Mouse (Mus musculus) E14TG2a.4 (cell line): ENCODE measurements at regions not wholly inside any gene's neighbourhood (a gene's known extent, or its start where the extent isn't known, plus 50 kb on each side); places are given as distances from the start of the nearest gene placed in this dataset.
"Not testable (repeated sequence)": the region's sequence is repeated elsewhere in the genome, so short reads cannot be mapped to it uniquely, and the experiment has no call there.

ENCODE experiments used
- H3K27me3 ChIP-seq: 2 replicates; pipeline ENCODE4 v1.6.1; 2014; ENCODE audit warnings: low read length, control low read depth; ENCODE audit not compliant: insufficient read depth
- H3K36me3 ChIP-seq: 2 replicates; pipeline ENCODE4 v1.6.1; 2014; ENCODE audit warnings: low read length, control low read depth; ENCODE audit not compliant: insufficient read depth
- H3K4me1 ChIP-seq: replicated peaks from 2 replicates; pipeline ENCODE4 v1.6.1; 2014; ENCODE audit warnings: low read depth, low read length, control low read depth
- H3K4me3 ChIP-seq: replicated peaks from 2 replicates; pipeline ENCODE4 v1.5.1; 2014; ENCODE audit warnings: mild to moderate bottlenecking, low read length
- H3K9me3 ChIP-seq: 2 replicates; pipeline ENCODE4 v1.6.1; 2014; ENCODE audit warnings: low read length, control low read depth
- CTCF ChIP-seq: conservative IDR thresholded peaks from 2 replicates; pipeline ENCODE4 v1.5.1; 2014; ENCODE audit warnings: low read length
- NANOG ChIP-seq: IDR thresholded peaks from 2 replicates; pipeline ENCODE4 v1.6.1; 2014; ENCODE audit warnings: borderline replicate concordance, low read length, mixed read lengths
- POU5F1 ChIP-seq: IDR thresholded peaks from 2 replicates; pipeline ENCODE4 v1.6.1; 2014; ENCODE audit warnings: low read length, borderline replicate concordance

DNA sequence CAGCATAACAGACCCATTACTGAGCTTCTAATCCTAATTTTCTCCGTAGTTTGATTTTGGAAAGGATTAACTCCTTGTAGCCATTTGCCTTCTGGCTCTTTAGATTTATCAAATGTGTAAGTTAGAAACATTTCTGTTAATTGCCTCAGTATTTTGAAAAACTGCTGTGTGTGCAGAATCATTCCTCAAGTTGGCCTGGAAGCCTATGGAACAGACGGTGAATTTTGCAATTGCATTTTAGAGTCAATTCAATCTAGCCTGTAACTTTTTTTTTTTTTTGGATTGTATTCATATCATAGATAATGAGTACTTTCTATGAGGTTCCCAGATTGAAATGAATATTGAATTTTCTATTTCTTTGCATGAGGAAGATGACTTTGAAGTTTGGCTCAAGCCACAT lies 146.3 kb downstream of the Wdr20rt start:
- Histone ChIP-seq H3K4me1 (peaks cover 4% of the 10 kb centered on the region; the same call in 1 of the 2 replicates), H3K36me3 (no peaks in the 10 kb centered on the region), H3K9me3 (peaks cover 24% of the 10 kb centered on the region), H3K27me3 (no peaks in the 10 kb centered on the region), H3K4me3 (no peak overlapping the region)
- TF ChIP-seq CTCF (no peak), POU5F1 (no peak), NANOG (no peak)

DNA sequence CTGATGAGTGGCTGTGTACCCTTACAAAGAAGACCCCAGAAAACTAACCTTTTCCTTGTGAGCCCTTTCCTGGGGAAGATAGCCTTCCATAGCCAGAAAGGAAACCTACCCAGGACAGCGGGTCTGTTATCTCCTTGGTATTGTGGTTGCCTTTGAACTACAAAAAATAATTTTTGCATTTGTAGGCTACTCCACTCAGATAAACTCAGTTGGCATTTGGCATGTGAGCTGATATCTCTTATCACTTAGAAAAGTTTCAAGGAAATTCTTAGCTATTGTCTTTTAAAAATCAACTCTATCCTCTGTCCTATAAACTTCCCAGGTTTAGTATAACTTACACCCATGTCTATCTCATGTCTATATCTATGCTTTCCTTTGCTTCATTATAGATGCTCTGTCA lies 154.0 kb downstream of the Wdr20rt start:
- Histone ChIP-seq H3K9me3 (peaks cover 13% of the 10 kb centered on the region), H3K4me3 (no peak overlapping the region), H3K36me3 (no peaks in the 10 kb centered on the region), H3K27me3 (no peaks in the 10 kb centered on the region), H3K4me1 (no peaks in the 10 kb centered on the region)
- no peak for TF ChIP-seq CTCF
- TF ChIP-seq POU5F1 = no peak
- TF ChIP-seq NANOG = no peak

DNA sequence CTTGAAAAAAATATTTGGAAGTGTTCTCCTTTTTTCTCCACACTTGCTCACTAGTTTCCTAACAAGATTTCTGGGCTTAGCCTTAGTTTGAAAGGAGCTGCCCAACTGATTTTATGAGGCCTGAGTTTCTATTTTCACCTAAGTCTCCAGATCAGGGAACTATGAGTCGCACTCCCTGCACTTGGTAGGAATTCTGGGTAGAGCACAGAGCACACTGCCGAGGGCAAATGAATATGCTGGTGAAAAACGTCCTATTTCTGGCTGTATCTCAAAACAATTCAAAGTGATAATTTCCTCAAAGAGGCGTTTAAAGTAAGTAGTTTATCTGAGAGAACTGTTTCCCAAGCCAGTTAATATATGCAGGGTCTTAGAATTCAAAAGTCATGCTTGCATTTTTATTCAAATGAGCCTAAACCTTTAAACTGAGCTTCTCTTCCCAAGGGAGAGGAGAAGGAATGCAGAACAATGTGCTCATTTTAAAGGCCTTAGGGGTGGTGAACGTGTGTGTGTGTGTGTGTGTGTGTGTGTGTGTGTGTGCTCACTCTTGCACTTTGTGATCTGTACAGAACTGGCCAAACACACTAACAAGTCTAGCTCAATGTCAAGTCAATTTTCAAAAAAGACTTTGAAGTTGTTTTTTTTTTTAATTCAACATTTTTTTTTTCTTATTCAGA lies 156.9 kb downstream of the Wdr20rt start:
- Histone ChIP-seq H3K36me3 (no peaks in the 10 kb centered on the region), H3K4me1 (no peaks in the 10 kb centered on the region), H3K27me3 (no peaks in the 10 kb centered on the region), H3K9me3 (peaks cover 36% of the 10 kb centered on the region), H3K4me3 (no peak overlapping the region)
- TF ChIP-seq NANOG (no peak), CTCF (no peak), POU5F1 (no peak)

DNA sequence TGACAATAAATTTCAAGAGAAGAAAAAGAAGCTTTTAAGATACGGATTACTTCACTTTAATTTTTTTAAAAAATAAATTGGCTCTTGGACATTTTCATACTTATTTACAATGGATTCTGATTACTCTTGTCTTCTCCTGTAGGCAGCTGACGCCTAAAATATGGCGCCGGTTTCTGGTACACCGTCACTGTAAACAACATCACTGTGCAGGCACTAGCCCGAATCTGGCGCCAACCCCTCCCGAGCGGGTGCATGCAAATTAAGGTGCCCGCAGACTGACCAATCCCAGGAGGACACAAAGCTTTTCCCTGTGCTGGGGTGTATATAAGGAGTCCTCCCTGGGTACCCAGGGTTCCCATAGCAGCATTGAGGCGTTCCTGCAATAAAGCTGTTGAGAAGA lies 157.5 kb downstream of the Wdr20rt start:
- not testable (repeated sequence) for H3K27me3 ChIP-seq, H3K4me3 ChIP-seq, H3K4me1 ChIP-seq, H3K36me3 ChIP-seq
- peaks cover 36% of the 10 kb centered on the region for H3K9me3 ChIP-seq

DNA sequence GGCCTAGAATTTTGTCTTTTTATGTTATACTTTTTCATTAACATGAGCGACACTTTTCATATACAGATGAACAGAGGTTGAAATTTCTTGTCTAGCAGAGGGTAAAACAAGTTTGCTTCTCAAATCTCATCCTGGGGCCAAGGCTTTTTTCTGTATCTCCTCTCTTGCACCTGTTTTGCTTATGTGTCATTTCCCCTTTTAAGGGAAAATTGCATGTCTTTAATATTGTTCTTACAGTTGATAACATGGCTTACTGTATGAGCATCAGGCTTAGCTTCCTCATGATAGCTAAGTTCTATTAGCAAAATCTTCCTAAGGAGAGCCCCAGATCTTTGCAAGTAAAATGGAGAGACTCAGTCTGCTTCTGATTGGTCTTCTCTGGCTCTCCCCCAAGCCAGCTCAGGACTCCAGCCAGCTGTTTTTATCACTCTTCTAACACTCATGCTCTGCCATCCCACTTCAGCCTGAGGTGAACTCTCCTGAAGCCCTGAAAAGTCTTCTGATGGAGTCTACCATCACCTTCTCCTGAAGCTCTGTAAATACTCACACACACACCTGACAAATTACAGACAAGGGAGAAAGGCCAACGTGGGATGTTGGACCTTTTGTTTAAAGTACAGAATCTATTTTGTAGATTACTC lies 160.8 kb downstream of the Wdr20rt start:
- no peaks in the 10 kb centered on the region for H3K4me1 ChIP-seq
- TF ChIP-seq NANOG = no peak
- no peak for TF ChIP-seq POU5F1
- TF ChIP-seq CTCF = no peak
- no peaks in the 10 kb centered on the region for H3K36me3 ChIP-seq
- H3K4me3 ChIP-seq = no peak overlapping the region
- peaks cover 36% of the 10 kb centered on the region for H3K9me3 ChIP-seq
- no peaks in the 10 kb centered on the region for H3K27me3 ChIP-seq

DNA sequence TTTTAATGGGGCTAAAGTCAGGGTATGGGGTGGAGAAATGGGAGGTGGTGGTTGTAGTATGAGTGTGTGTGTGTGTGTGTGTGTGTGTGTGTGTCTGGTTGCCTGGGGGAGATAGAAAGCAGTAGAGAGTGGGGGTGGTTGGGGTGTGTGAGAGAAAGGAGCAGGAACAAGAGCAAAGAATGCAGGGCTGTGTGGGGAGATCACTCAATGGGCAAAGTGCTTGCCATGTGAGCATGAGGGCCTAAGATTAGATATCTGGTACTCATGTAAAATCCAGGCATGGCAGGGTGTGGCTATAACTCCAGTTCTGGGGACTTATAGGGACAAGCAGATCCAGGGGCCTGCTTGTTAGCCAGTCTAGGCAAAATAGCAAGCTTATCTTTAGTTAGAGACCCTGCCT lies 161.7 kb downstream of the Wdr20rt start:
- peaks cover 36% of the 10 kb centered on the region for H3K9me3 ChIP-seq
- no peaks in the 10 kb centered on the region for H3K27me3 ChIP-seq
- H3K4me3 ChIP-seq = no peak overlapping the region
- no peaks in the 10 kb centered on the region for H3K36me3 ChIP-seq
- H3K4me1 ChIP-seq = no peaks in the 10 kb centered on the region
- TF ChIP-seq NANOG = no peak
- TF ChIP-seq POU5F1 = no peak
- TF ChIP-seq CTCF = no peak

DNA sequence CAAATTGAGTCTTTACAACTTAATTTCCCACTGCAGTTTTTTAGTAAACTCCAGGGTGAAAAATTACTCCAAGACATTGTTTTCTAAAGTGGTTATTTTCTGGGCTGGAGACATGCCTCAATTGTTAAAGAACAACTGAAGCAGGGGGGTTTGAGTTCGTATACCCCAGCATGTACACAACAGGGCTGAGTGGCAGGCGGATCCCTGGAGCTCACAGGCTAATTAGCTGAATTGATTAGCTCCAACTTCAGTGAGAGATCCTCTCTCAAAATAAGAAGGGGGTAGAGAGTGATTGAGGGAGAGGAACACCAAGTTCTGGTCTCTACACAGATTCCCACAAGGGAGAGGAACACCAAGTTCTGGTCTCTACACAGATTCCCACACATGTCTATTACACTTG lies 164.2 kb downstream of the Wdr20rt start:
- Histone ChIP-seq H3K4me3 (no peak overlapping the region), H3K36me3 (no peaks in the 10 kb centered on the region), H3K27me3 (no peaks in the 10 kb centered on the region), H3K9me3 (peaks cover 21% of the 10 kb centered on the region), H3K4me1 (no peaks in the 10 kb centered on the region)
- TF ChIP-seq CTCF (no peak), NANOG (no peak), POU5F1 (no peak)

DNA sequence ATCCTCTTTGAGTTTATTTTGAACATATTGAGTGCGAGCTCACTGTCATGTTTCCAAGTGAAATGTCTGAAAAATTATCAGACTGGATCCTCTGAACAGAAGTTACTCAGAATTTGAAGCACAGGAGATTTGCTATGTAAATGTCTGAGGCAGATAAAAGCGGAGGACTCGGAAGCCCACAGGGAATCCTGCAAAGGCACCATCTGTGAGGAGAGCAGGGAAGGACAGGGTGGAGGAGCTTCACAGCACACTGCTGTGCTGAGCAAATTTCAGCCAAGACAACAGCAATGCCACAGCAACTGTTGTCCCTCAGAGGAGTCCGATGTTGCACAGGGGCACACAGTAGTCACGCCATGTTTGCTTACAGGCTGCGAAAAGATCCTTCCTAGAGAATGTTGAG lies 165.0 kb downstream of the Wdr20rt start:
- no peak for TF ChIP-seq CTCF
- no peak for TF ChIP-seq NANOG
- TF ChIP-seq POU5F1 = no peak
- no peak overlapping the region for H3K4me3 ChIP-seq
- no peaks in the 10 kb centered on the region for H3K4me1 ChIP-seq
- peaks cover 13% of the 10 kb centered on the region for H3K9me3 ChIP-seq
- no peaks in the 10 kb centered on the region for H3K27me3 ChIP-seq
- no peaks in the 10 kb centered on the region for H3K36me3 ChIP-seq
